Mouse (Mus musculus) lung, postnatal 0 days (tissue): ENCODE measurements at regions not wholly inside any gene's neighbourhood (a gene's known extent, or its start where the extent isn't known, plus 50 kb on each side); places are given as distances from the start of the nearest gene placed in this dataset.

Experiments
- CTCF ChIP-seq: IDR thresholded peaks from 2 replicates; pipeline ENCODE4 v1.5.1; 2016; ENCODE audit warnings: antibody characterized with exemption, mild to moderate bottlenecking
- EP300 ChIP-seq: IDR thresholded peaks from 2 replicates; pipeline ENCODE4 v1.6.1; 2016; ENCODE audit warnings: antibody characterized with exemption, mild to moderate bottlenecking, control low read depth

DNA sequence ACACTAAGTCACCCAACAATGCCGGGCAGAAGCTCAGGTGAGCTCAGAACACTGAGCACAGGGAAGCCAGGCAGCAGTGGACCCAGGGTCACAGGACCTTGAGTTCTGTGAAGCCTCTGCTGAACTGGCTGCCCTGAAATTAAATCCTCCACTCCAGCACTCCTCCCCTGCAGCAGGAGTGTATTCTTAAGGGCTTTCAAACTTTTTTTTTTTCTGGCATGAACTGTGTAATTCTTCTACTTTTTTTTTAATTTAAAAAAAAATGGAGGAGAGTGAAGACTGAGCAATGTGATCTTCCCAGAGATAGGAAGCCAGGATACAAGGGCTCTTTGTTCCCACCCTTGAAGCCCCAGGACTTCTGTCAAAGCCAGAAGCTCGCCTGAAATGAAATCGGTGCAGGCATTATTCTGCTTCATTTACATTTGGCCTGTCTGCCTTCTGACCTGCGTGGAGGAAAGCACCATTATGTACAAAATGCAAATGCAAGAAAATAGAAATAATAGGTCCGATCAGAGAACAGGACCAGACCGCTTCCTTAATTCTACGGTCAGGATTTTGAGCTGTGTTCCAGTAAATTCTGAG, 331.3 kb upstream of the Mki67 start:
- TF ChIP-seq EP300 (no peak), CTCF (no peak)
